Mouse (Mus musculus) frontal cortex, adult (tissue): ENCODE measurements around the gene U90926.

ENCODE experiments used
- ATAC-seq: cut with Nextera tagmentation; 2 replicates; pipeline ENCODE4 v1.9.2; 2017; ENCODE audit warnings: mild to moderate bottlenecking, moderate library complexity, mixed read lengths; ENCODE audit not compliant: low TSS enrichment

U90926 gene

GRCm38 (mm10) chr5:92218915-92219793 is 3.9 kb upstream of the U90926 start:
- ATAC-seq, result peak; percentile 59; the same call in 1 of the 2 replicates

DNA sequence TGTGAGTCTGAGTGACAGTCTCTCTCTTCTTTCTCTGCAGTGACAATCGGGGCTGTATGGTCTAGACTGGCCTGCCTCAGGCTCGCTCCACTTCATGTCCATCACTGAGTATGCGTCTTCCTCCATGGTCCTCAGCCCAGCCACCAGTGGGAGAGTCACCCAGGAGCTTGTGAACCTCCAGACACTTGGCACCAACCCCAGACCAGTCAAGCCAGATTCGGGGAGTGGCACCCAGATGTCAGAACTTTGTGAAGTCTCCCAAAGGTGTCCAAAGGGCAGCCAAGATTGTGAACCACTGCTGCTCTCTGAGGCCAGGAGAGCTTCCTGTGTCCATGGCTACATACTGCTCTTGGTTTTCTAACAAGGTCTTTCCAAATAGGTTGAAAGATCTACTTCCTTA is 3.0 kb downstream of the U90926 start:
- no peak for ATAC-seq

DNA sequence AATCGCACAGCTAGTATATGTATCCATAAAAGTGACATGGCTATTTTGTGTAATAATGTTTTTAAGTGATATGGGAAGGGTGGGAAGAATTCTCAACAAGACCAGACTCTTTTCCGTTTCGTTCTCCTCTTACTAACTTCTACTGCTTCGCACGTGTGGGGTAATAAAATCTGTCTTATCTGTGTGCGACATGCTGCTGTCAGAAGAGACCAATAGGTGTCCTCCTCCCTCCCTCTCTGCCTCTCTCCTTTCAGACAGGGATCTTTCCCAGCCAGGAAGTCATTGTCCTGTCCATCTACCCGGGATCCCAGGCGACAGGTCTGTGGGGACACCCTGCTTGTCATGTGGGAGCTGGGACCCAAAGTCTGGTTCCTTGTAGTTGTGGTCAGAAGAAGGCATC is 5.0 kb downstream of the U90926 start:
- no peak for ATAC-seq

DNA sequence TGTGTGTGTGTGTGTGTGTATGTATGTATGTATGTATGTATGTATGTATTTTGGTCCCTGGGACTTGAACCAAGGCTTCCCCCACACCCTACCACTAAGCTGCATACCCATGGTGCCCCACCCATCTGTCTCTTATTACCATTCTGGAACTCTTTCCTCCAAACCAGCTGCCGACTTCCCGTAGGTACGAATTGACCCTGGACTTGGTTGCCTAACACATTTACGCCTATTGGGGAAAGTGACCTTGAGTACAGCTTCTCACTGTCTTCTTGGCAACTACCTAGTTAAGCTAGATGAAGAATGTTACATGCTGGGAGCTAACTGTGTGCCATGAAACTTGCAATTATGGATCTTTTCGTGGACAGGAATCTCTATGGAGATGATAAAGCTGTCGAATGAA is 9.1 kb downstream of the U90926 start:
- ATAC-seq, result no peak

DNA sequence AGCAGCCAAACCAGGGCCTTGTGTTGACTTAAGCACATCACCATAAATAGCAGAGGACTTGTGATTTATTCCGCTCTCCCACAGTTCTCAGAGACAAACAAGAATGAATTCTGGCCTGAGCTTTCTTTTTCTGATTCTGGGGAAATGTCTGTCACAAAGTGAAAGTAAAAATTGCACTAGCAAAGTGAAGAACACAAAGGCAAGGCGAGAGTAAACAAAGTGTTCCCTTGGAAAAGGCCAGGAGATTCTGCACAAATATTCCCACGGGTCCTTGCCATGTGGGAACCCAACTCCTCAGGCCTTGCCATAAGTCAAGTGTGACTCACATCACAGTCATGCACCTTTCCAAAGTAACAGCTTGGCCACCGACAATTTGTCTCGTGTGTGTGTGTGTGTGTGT is 9.5 kb downstream of the U90926 start:
- ATAC-seq, result peak; percentile 31; the same call in 1 of the 2 replicates

DNA sequence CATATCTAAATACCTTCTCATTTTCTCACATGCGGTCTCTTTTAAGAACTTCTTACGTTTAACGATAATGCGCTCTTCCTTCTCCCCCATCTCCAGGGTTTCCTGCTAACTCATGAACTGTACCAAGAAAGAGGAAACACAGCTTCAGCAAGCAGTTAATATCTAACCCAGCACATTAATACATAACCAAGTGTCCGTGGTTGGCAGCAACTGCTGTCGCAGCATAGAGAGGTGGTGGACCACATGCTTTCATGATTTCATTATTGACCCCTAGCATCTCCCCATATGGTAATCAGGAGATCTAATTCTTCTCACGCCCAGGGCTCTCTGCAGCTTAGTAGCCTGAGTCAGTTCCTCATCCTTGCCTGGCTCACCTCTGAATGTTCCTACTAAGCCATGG is 10.0 kb downstream of the U90926 start:
- ATAC-seq, result no peak; the same call in 1 of the 2 replicates

DNA sequence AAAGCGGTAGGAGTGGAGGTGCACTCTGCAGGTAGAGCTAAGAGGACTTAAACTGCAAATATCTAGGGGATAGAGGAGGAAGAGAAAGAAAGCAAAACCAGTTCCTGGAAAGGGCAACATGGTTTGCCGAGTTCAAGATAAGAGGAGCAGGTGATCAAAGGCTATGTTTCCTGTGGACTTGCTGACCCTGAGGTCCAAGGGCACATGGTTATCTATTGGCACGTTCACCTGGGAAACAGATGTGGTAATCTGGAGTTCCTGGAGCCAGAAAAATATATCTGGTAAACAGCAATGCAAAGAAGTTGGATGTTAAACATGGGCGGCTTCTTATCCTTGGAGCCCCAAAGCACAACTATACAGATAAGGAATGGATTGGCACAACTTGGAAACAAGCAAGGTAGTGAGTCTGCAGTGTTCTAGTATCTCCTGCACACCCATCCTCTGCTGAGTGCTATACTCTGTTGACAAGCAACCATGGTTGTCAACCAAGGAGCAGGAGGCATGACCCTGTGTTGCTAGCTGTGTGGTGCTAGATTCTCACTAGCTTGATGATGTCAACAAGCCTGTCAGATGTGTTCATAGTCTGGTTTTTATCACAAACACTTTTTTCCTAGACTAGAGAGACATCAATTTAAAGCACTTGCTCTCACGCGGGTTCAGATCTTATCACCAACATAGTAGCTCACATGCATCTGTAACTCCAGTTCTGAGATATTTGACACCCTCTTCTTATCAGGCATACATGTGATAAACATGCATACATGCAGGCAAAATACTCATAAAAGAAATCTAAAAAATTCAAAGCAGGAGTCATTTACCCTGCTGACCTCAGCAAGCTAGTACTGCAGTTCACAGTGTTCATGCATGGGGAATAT is 10.8 kb downstream of the U90926 start:
- no peak for ATAC-seq

DNA sequence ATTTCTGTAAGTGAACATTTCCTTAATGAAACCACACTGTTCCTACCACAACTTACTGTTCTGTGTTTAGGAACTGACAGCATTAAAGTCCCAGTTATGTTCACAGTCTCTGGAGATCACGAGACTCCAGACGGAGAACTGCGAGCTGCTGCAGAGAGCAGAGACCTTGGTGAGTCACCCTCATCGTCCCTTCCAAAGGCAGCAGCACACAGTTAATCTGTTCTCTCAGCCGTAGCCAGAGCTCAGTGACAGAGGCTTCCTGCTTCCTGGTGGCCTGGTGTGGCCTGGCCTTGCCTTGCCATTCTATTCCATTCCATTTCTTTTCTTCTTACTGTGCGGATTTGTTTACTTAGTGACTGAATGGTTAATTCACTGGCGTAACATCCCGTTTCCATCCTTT is 16.9 kb downstream of the U90926 start:
- ATAC-seq, result no peak

DNA sequence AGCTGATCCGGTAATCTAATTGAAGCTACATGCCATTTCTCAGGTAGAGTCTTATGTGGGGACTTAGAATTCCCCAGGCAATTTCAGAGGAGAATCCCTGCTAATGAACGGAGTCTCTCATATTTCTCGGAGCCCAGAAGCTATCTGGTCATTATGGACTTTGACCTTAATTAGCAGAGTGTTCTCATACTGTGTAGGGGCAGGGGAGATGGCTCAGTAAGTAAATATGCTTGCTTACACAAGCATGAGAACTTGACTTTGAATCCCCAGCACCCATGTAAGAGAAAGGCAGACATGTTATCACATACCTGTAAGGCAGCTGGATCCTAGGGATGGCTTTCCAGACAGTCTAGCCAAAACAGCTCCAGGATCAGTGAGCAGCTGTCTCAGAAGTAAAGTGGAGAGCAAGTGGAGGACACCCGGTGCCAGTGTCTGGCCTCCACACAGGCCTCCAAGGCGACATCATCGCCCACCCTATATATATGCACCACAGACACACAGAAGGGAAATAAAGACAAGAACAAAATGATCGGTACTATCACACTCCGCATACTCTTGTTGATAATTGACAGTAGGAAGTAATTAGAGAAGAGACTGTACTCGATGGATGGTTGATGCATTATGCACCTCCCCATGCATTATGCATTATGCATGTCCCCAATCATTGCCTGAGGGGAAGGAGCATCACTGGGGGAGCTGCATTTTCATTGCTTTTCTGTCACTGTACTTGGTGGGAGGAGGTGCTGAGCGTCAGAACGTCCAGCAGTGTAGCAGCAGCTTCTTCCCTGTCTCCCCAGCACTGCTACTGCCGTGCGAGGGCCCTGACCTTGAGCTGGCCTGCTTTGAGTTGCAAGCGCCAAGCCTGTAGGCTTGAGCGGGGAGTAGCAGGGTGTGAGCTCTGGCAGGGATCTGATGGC is 18.1 kb downstream of the U90926 start:
- ATAC-seq, result peak; percentile 54

GRCm38 (mm10) chr5:92195716-92196115 is 19.5 kb downstream of the U90926 start:
- peak; percentile 87 for ATAC-seq

DNA sequence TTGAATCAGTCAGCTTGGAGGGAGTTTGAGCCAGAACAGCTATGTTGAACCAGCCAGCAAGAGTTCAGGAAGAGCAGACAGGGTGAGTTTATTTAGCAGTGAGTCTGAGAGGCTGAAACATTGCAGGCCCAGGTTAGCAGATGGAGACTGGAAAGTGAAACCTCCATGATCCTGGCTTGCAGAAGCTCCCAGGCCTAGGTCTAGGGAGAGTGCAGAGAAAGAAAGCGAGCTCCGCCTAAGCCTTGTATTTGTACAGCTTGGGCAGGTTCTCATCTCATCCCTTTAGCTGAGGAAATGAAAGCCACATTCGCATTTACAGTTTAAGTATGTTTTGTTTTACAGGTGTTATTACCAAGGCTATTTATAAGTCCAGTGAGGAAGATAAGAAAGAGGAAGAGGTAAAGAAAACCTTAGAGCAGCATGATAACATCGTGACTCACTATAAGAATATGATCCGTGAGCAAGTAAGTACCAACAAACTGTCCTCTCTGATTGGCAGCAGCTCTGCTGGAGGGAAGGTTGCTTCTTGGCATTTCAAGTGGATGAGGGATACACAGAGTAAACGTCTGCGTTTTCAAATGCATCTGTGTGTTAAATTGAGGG is 26.2 kb downstream of the U90926 start:
- ATAC-seq, result no peak

GRCm38 (mm10) chr5:92183071-92183830 is 32.0 kb downstream of the U90926 start:
- no peak for ATAC-seq

DNA sequence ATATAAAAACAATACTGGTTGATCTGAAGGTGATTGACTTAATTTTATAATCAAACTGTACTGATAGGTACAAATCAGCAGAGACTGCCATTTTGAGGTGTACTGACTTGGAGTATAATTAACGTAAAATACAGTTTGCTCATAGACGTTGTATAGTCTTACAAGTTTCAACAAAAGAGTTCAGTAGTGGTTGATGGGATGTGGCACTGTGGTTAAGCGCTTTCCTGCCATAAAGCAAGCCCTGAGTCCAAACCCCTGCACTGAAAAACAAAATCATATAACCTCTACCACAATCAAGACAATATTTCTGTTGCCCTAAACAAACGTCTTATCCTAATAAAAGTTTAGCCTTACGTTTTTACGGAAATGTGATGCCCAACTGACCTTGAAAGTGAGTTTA is 49.2 kb downstream of the U90926 start:
- no peak for ATAC-seq
